In the genomic region with DNA sequence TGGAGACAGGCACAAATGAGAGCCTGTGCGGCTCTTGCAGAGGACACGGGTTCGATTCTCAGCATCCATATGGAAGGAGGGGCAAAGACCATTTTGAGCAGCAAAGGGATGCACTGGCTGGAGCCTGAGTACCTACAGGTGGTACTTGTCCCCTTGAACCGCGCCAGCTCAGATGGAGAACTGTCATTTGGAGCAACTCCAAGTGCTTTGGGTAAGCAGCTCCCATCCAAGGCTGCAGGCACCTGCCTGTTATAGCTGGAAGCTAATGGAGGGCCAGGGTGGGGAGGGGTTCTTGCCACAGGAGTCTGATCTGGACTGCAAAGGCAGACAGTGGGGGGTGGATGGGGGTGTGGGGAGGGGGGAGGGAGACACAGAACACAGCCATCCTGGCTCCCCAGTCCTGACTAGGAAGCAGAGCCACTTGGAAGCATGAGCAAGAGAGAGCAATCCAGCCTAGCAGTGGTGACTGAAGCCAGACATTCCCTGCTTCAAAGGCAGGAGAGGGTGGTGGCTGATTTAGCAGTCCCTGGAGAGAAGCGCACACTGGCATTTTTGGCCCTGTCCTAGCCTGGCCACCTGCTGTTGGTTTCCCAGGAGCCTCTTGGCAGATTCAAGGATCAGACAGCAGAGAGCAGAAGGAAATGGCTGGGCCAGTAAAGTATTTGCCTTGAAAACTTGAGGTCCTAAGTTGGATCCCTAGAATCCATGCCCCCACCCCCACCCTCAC, we compare ENCODE assay signal across 12 mouse cellular contexts.
DNase-seq lines count a peak whose midpoint lies in the region; ATAC-seq and TF ChIP-seq lines count a peak whose summit lies in the region.
"Had no signal": no experiment of that assay in that cellular context is flagged by ENCODE, and none has a peak within 500 bp of the region (broad histone marks: within the 10 kb centered on the region; RNA-seq: fewer than 3 reads in every experiment).

No protein-coding gene starts in this region.

- H3K4me1 ChIP-seq in forebrain, postnatal 0 days (ENCODE audit: insufficient read depth), result peaks cover 9% of the 10 kb centered on the region; the same call in 1 of the 2 replicates
- H3K4me1 ChIP-seq in forebrain, embryonic 11.5 days (replicated peaks; ENCODE audit: control insufficient read depth, insufficient read depth, low read length), result peaks cover 11% of the 10 kb centered on the region
- peaks cover 13% of the 10 kb centered on the region for H3K4me1 ChIP-seq in kidney, embryonic 14.5 days (ENCODE audit: control insufficient read depth, insufficient read depth, low read length)
- H3K4me1 ChIP-seq in kidney, embryonic 15.5 days, result peaks cover 28% of the 10 kb centered on the region
- H3K4me1 ChIP-seq in limb, embryonic 12.5 days (replicated peaks), result peaks cover 46% of the 10 kb centered on the region

- H3K9me3 ChIP-seq in forebrain, postnatal 0 days (ENCODE audit: low read length), result no peaks in the 10 kb centered on the region
- no peaks in the 10 kb centered on the region for H3K9me3 ChIP-seq in forebrain, embryonic 11.5 days (ENCODE audit: control insufficient read depth, low read length)
- H3K9me3 ChIP-seq in kidney, embryonic 14.5 days (ENCODE audit: control insufficient read depth, low read length), result no peaks in the 10 kb centered on the region
- no peaks in the 10 kb centered on the region for H3K9me3 ChIP-seq in kidney, embryonic 15.5 days (replicated peaks)
- no peaks in the 10 kb centered on the region for H3K9me3 ChIP-seq in limb, embryonic 12.5 days
- H3K9me3 ChIP-seq: hindbrain, embryonic 15.5 days; neural tube, embryonic 12.5 days had no signal

- no peaks in the 10 kb centered on the region for H3K27me3 ChIP-seq in forebrain, postnatal 0 days (ENCODE audit: insufficient read depth, low read length)
- no peaks in the 10 kb centered on the region for H3K27me3 ChIP-seq in forebrain, embryonic 11.5 days (ENCODE audit: control insufficient read depth, insufficient read depth, low read length)
- H3K27me3 ChIP-seq in kidney, embryonic 14.5 days (ENCODE audit: control insufficient read depth, insufficient read depth, low read length), result 0 out of 2 replicates have a peak, but pooled peaks cover under 1% of the 10 kb centered on the region
- H3K27me3 ChIP-seq in kidney, embryonic 15.5 days, result peaks cover 33% of the 10 kb centered on the region
- H3K27me3 ChIP-seq in limb, embryonic 12.5 days, result peaks cover 15% of the 10 kb centered on the region; the same call in 1 of the 2 replicates
- H3K27me3 ChIP-seq: hindbrain, embryonic 15.5 days; neural tube, embryonic 12.5 days had no signal

- H3K27ac ChIP-seq in forebrain, postnatal 0 days (ENCODE audit: low read depth, low read length), result no peak overlapping the region
- H3K27ac ChIP-seq in forebrain, embryonic 11.5 days (ENCODE audit: low read depth, low read length), result no peak overlapping the region
- no peak overlapping the region for H3K27ac ChIP-seq in kidney, embryonic 14.5 days (ENCODE audit: low read depth, low read length)
- no peak overlapping the region for H3K27ac ChIP-seq in kidney, embryonic 15.5 days
- H3K27ac ChIP-seq in limb, embryonic 12.5 days, result 0 out of 2 replicates have a peak overlapping the region, but pooled peaks have one; percentile 23
- H3K27ac ChIP-seq: hindbrain, embryonic 15.5 days; neural tube, embryonic 12.5 days had no signal

- H3K4me3 ChIP-seq in forebrain, postnatal 0 days (ENCODE audit: low read depth, low read length), result no peak overlapping the region
- no peak overlapping the region for H3K4me3 ChIP-seq in forebrain, embryonic 11.5 days (ENCODE audit: low read depth, low read length)
- H3K4me3 ChIP-seq in kidney, embryonic 14.5 days (ENCODE audit: low read length), result no peak overlapping the region
- H3K4me3 ChIP-seq in kidney, embryonic 15.5 days (replicated peaks), result no peak overlapping the region
- no peak overlapping the region for H3K4me3 ChIP-seq in limb, embryonic 12.5 days (replicated peaks)
- H3K4me3 ChIP-seq: hindbrain, embryonic 15.5 days; neural tube, embryonic 12.5 days had no signal

- TF ChIP-seq CTCF in forebrain, postnatal 0 days (IDR thresholded peaks at IDR 0.05; ENCODE audit: low read depth), result no peak

- H3K4me2 ChIP-seq in forebrain, postnatal 0 days (ENCODE audit: low read depth), result no peak overlapping the region
- H3K4me2 ChIP-seq in forebrain, embryonic 11.5 days (ENCODE audit: low read depth, low read length, severe bottlenecking), result no peak overlapping the region
- H3K4me2 ChIP-seq in kidney, embryonic 14.5 days (replicated peaks; ENCODE audit: low read depth, low read length), result no peak overlapping the region
- H3K4me2 ChIP-seq in kidney, embryonic 15.5 days, result no peak overlapping the region
- H3K4me2 ChIP-seq in limb, embryonic 12.5 days, result no peak overlapping the region
- H3K4me2 ChIP-seq: hindbrain, embryonic 15.5 days; neural tube, embryonic 12.5 days had no signal

- no peak overlapping the region for H3K9ac ChIP-seq in forebrain, postnatal 0 days
- H3K9ac ChIP-seq in forebrain, embryonic 11.5 days (ENCODE audit: low read length), result no peak overlapping the region
- no peak overlapping the region for H3K9ac ChIP-seq in kidney, embryonic 14.5 days (ENCODE audit: low read depth, low read length)
- H3K9ac ChIP-seq in kidney, embryonic 15.5 days, result no peak overlapping the region
- 0 out of 2 replicates have a peak overlapping the region, but pooled peaks have one; percentile 34 for H3K9ac ChIP-seq in limb, embryonic 12.5 days (replicated peaks)
- H3K9ac ChIP-seq: hindbrain, embryonic 15.5 days; liver, postnatal 0 days; neural tube, embryonic 12.5 days had no signal

- no peaks in the 10 kb centered on the region for H3K36me3 ChIP-seq in forebrain, postnatal 0 days (ENCODE audit: insufficient read depth)
- no peaks in the 10 kb centered on the region for H3K36me3 ChIP-seq in forebrain, embryonic 11.5 days (ENCODE audit: control insufficient read depth, insufficient read depth, low read length)
- H3K36me3 ChIP-seq in kidney, embryonic 14.5 days (ENCODE audit: control insufficient read depth, insufficient read depth, low read length), result no peaks in the 10 kb centered on the region
- no peaks in the 10 kb centered on the region for H3K36me3 ChIP-seq in kidney, embryonic 15.5 days
- no peaks in the 10 kb centered on the region for H3K36me3 ChIP-seq in limb, embryonic 12.5 days
- H3K36me3 ChIP-seq: hindbrain, embryonic 15.5 days; neural tube, embryonic 12.5 days had no signal

- peak; percentile 3; the same call in 1 of the 2 replicates for ATAC-seq in forebrain, postnatal 0 days
- no peak for ATAC-seq in forebrain, embryonic 11.5 days (replicated peaks; ENCODE audit: low FRiP score)
- ATAC-seq in kidney, embryonic 14.5 days (ENCODE audit: low FRiP score, low TSS enrichment), result peak; percentile 15; the same call in 1 of the 2 replicates
- ATAC-seq in kidney, embryonic 15.5 days (replicated peaks; ENCODE audit: low FRiP score), result no peak
- no peak for ATAC-seq in limb, embryonic 12.5 days (ENCODE audit: insufficient number of reproducible peaks, insufficient read depth, low FRiP score, low TSS enrichment, low read depth)
- ATAC-seq in megakaryocyte-erythroid progenitor cell, adult 5-6 weeks (replicated peaks; ENCODE audit: low FRiP score, low TSS enrichment, poor library complexity, severe bottlenecking), result no peak
- ATAC-seq: liver, postnatal 0 days had no signal

- 49% methylated on average over 6 of the region's 6 CpGs for WGBS in forebrain, postnatal 0 days
- WGBS in forebrain, embryonic 11.5 days, result 63% methylated on average over 6 of the region's 6 CpGs
- 74% methylated on average over 6 of the region's 6 CpGs for whole genome bisulfite sequencing in kidney, embryonic 14.5 days
- WGBS in kidney, embryonic 15.5 days, result 76% methylated on average over 6 of the region's 6 CpGs
- WGBS in limb, embryonic 12.5 days, result 59% methylated on average over 6 of the region's 6 CpGs

- no peak for DNase-seq in forebrain, postnatal 0 days
- DNase-seq in forebrain, embryonic 11.5 days (ENCODE audit: low spot score), result no peak
- peak; percentile 71 to 72 for DNase-seq in cerebellum, postnatal 10 days
- DNase-seq: kidney, postnatal 14 days; liver, postnatal 0 days; thymus, postnatal 4 days had no signal

Comparison
In these comparisons a context has a peak if more than half of its experiments do, and no peak if none do; other contexts are left out.
1. ATAC-seq: peak in forebrain, postnatal 0 days (single experiment) and kidney, embryonic 14.5 days (single experiment); none in forebrain, embryonic 11.5 days (single experiment), kidney, embryonic 15.5 days (single experiment), limb, embryonic 12.5 days (single experiment) and megakaryocyte-erythroid progenitor cell, adult 5-6 weeks (single experiment).
2. DNase-seq: peak in cerebellum, postnatal 10 days (2 of 2); none in forebrain, postnatal 0 days (single experiment) and forebrain, embryonic 11.5 days (single experiment).